Mouse (Mus musculus): ENCODE results near the gene Slc25a10.

Gene Slc25a10

DNA sequence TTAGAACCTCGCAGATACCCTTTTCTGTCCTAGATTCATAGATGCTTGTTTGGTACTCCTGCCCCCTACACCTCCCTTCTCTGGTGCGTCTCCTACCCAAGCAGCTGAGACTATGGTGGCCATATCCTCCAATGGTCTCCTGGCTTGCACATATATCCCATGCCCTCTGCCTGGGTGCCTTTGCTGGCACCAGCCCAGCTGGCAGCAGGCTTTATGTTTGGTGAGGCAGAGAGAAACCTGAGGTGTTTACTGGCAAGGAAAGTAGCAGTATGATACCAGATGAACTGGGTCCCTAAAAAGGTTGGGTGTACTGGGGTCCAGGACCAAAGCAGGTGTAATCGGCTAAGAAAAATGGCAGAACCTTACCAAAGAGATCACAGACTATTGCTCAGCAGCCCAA lies 54.3 kb downstream of the Slc25a10 start:
- Histone ChIP-seq H3K9me3 (ENCODE audit: low read length) (no peaks in the 10 kb centered on the region), H3K27me3 (ENCODE audit: insufficient read depth, low read length) (peaks cover 11% of the 10 kb centered on the region), H3K4me3 (replicated peaks; ENCODE audit: low read length) (no peak overlapping the region), H3K4me1 (replicated peaks; ENCODE audit: low read depth, low read length) (peaks cover 47% of the 10 kb centered on the region), H3K36me3 (ENCODE audit: insufficient read depth, low read length) (peaks cover 49% of the 10 kb centered on the region)
- no peak for TF ChIP-seq NANOG (IDR thresholded peaks at IDR 0.05; ENCODE audit: borderline replicate concordance, low read length)
- no peak for TF ChIP-seq CTCF (conservative IDR thresholded peaks at IDR 0.05; ENCODE audit: low read length)
- no peak for TF ChIP-seq POU5F1 (IDR thresholded peaks at IDR 0.05; ENCODE audit: borderline replicate concordance, low read length)

DNA sequence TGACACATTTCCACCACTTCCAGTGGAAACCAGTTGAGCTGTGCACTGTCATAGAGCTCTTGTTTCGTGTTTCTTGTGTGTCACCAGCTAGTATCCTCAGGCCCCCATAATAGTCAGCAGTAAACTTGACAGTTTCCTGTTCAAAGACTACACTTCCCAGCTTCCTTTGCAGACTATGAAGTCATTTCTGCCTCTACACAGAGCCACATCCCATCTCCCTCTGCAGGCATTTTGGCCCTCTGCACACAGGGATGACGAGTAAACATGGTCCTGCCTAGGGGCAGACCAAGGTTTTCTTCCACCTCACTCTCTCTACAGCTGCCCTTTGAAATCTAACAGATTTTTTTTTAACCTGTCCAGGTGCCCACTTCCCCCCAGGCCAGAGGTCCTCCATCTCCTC lies 55.8 kb downstream of the Slc25a10 start:
- TF ChIP-seq NANOG (IDR thresholded peaks at IDR 0.05; ENCODE audit: borderline replicate concordance, low read length) (no peak), POU5F1 (IDR thresholded peaks at IDR 0.05; ENCODE audit: borderline replicate concordance, low read length) (no peak)
- Histone ChIP-seq H3K36me3 (ENCODE audit: insufficient read depth, low read length) (peaks cover 50% of the 10 kb centered on the region), H3K9me3 (ENCODE audit: low read length) (no peaks in the 10 kb centered on the region), H3K4me1 (replicated peaks; ENCODE audit: low read depth, low read length) (peaks cover 39% of the 10 kb centered on the region), H3K27me3 (ENCODE audit: insufficient read depth, low read length) (peaks cover 24% of the 10 kb centered on the region), H3K4me3 (replicated peaks; ENCODE audit: low read length) (no peak overlapping the region)

DNA sequence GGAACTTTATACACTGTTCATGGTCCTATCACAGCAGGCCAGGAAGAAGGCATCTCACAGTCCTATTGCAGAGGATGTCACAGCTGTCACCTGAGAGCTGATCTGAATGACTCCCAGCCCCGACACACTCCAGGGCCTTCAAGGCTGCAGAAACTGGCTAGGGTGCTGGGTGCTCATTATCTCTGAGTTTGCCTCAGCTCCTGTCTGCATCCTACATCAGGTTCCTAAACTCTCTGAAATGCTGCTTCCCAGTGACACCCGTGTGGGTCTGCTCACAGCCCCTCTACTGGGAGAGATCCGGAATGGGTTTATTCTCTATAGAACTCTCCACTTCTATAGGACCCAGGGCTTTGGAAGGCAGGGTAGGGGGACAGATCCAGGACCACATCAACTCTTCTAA lies 56.6 kb downstream of the Slc25a10 start:
- Histone ChIP-seq H3K27me3 (ENCODE audit: insufficient read depth, low read length) (peaks cover 30% of the 10 kb centered on the region), H3K4me1 (replicated peaks; ENCODE audit: low read depth, low read length) (peaks cover 32% of the 10 kb centered on the region), H3K36me3 (ENCODE audit: insufficient read depth, low read length) (peaks cover 43% of the 10 kb centered on the region), H3K4me3 (replicated peaks; ENCODE audit: low read length) (no peak overlapping the region), H3K9me3 (ENCODE audit: low read length) (no peaks in the 10 kb centered on the region)
- TF ChIP-seq POU5F1 (IDR thresholded peaks at IDR 0.05; ENCODE audit: borderline replicate concordance, low read length), result no peak
- no peak for TF ChIP-seq NANOG (IDR thresholded peaks at IDR 0.05; ENCODE audit: borderline replicate concordance, low read length)
- TF ChIP-seq CTCF (conservative IDR thresholded peaks at IDR 0.05; ENCODE audit: low read length), result no peak

DNA sequence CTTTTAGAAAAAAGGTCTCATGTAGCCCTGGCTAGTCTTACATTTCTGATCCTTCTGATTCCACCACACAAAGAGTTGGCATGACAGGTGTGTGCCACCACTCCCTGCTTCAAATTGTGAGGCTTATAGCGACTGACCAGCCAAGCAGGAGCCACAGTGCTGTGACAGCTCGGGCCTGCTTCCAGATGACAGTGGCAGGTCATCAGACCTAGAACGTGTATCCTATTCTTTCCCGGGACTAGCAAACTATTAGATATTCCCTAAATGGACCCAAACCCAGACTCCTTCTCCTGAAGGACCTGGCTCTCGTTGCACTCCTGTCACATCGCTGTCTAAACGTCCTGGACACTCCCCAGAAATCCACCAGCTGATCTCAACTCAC lies 57.1 kb downstream of the Slc25a10 start:
- peak overlapping the region; percentile 90 for H3K4me3 ChIP-seq (replicated peaks; ENCODE audit: low read length)
- H3K4me1 ChIP-seq (replicated peaks; ENCODE audit: low read depth, low read length), result peaks cover 30% of the 10 kb centered on the region
- H3K9me3 ChIP-seq (ENCODE audit: low read length), result no peaks in the 10 kb centered on the region
- H3K36me3 ChIP-seq (ENCODE audit: insufficient read depth, low read length), result peaks cover 37% of the 10 kb centered on the region
- H3K27me3 ChIP-seq (ENCODE audit: insufficient read depth, low read length), result peaks cover 30% of the 10 kb centered on the region
- TF ChIP-seq POU5F1 (IDR thresholded peaks at IDR 0.05; ENCODE audit: borderline replicate concordance, low read length), result no peak
- no peak for TF ChIP-seq NANOG (IDR thresholded peaks at IDR 0.05; ENCODE audit: borderline replicate concordance, low read length)
- TF ChIP-seq CTCF (conservative IDR thresholded peaks at IDR 0.05; ENCODE audit: low read length), result no peak

All from E14TG2a.4 (cell line).